Mouse (Mus musculus): ENCODE data around the gene Cdkn1b. TPM values are rescaled to one million over a fixed set of nuclear protein-coding genes. Genes with fewer than 3 reads are reported as not detected.

Gene Cdkn1b
- polyA plus RNA-seq, 1 experiment, result 30.1 TPM

- DNase-seq (ENCODE audit: extremely low spot score in 1 of 2, low spot score in 1 of 2), result peak; percentile 74 to 89
These were observed 21.9 kb upstream of the Cdkn1b start, which contains the start of gene Gpr19 for GRCm38 (mm10) chr6:134898095-134898965. Gene Gpr19 (minus strand): TSS chr6:134898578.

GRCm38 (mm10) chr6:134903368-134903767 is 16.8 kb upstream of the Cdkn1b start:
- no peak for DNase-seq (ENCODE audit: extremely low spot score in 1 of 2, low spot score in 1 of 2)

GRCm38 (mm10) chr6:134903891-134904884 is 16.0 kb upstream of the Cdkn1b start:
- DNase-seq (ENCODE audit: extremely low spot score in 1 of 2, low spot score in 1 of 2), result no peak

GRCm38 (mm10) chr6:134905811-134906210 is 14.4 kb upstream of the Cdkn1b start:
- DNase-seq (ENCODE audit: extremely low spot score in 1 of 2, low spot score in 1 of 2), result no peak

- no peak for DNase-seq (ENCODE audit: extremely low spot score in 1 of 2, low spot score in 1 of 2)
These were observed 5.7 kb upstream of the Cdkn1b start for GRCm38 (mm10) chr6:134914523-134914922.

GRCm38 (mm10) chr6:134916641-134917040 is 3.6 kb upstream of the Cdkn1b start:
- DNase-seq (ENCODE audit: extremely low spot score in 1 of 2, low spot score in 1 of 2), result no peak

GRCm38 (mm10) chr6:134917087-134917486 is 3.1 kb upstream of the Cdkn1b start:
- peak in 1 of 2 experiments; percentile 60 for DNase-seq (ENCODE audit: extremely low spot score in 1 of 2, low spot score in 1 of 2)

GRCm38 (mm10) chr6:134918769-134919168 is 1.4 kb upstream of the Cdkn1b start:
- no peak for DNase-seq (ENCODE audit: extremely low spot score in 1 of 2, low spot score in 1 of 2)

- DNase-seq (ENCODE audit: extremely low spot score in 1 of 2, low spot score in 1 of 2), result peak in 1 of 2 experiments; percentile 11
These were observed 551 bp upstream of the Cdkn1b start for GRCm38 (mm10) chr6:134919511-134920189.

GRCm38 (mm10) chr6:134921014-134921694 is 953 bp downstream of the Cdkn1b start:
- peak in 1 of 2 experiments; percentile 28 for DNase-seq (ENCODE audit: extremely low spot score in 1 of 2, low spot score in 1 of 2)

- no peak for DNase-seq (ENCODE audit: extremely low spot score in 1 of 2, low spot score in 1 of 2)
These were observed 1.7 kb downstream of the Cdkn1b start for GRCm38 (mm10) chr6:134921695-134922510.

GRCm38 (mm10) chr6:134922511-134923195 is 2.5 kb downstream of the Cdkn1b start:
- no peak for DNase-seq (ENCODE audit: extremely low spot score in 1 of 2, low spot score in 1 of 2)

GRCm38 (mm10) chr6:134923670-134924069 is 3.5 kb downstream of the Cdkn1b start:
- DNase-seq (ENCODE audit: extremely low spot score in 1 of 2, low spot score in 1 of 2), result no peak

- DNase-seq (ENCODE audit: extremely low spot score in 1 of 2, low spot score in 1 of 2), result no peak
These were observed 4.1 kb downstream of the Cdkn1b start for GRCm38 (mm10) chr6:134924262-134924661.

GRCm38 (mm10) chr6:134925673-134926337 is 5.6 kb downstream of the Cdkn1b start:
- DNase-seq (ENCODE audit: extremely low spot score in 1 of 2, low spot score in 1 of 2), result no peak

GRCm38 (mm10) chr6:134926338-134926705 is 6.1 kb downstream of the Cdkn1b start:
- no peak for DNase-seq (ENCODE audit: extremely low spot score in 1 of 2, low spot score in 1 of 2)

GRCm38 (mm10) chr6:134926803-134927594 is 6.8 kb downstream of the Cdkn1b start:
- DNase-seq (ENCODE audit: extremely low spot score in 1 of 2, low spot score in 1 of 2), result peak in 1 of 2 experiments; percentile 36

All from frontal cortex, adult 2 months (tissue).